Mouse (Mus musculus) stomach, postnatal 0 days (tissue): Measurements from ENCODE around the gene Mef2a.

Experiments
- CTCF ChIP-seq: IDR thresholded peaks from 2 replicates; pipeline ENCODE4 v1.5.1; 2016; ENCODE audit warnings: antibody characterized with exemption, low read depth, mild to moderate bottlenecking, moderate library complexity
- EP300 ChIP-seq: optimal IDR thresholded peaks from 2 replicates; pipeline ENCODE3; 2016; ENCODE audit warnings: antibody characterized with exemption

- no peak for TF ChIP-seq EP300
- TF ChIP-seq CTCF: no peak
These were observed 160.7 kb downstream of the Mef2a start for GRCm38 (mm10) chr7:67211971-67212370.
